Mouse (Mus musculus) kidney, adult 10 weeks (tissue): Measurements from ENCODE around the gene Cdc42ep3. TPM values are rescaled to one million over a fixed set of nuclear protein-coding genes. Genes with fewer than 3 reads are reported as not detected.

Experiments
- polyA plus RNA-seq: library from polyadenylated mRNA; stranded (reverse); fragments of 350-450 nt; fragmentation: Illumina TruSeq; extraction: RNeasy Lipid Tissue Mini Kit (QIAGEN cat#74804); gene quantifications from one replicate; pipeline ENCODE4 v1.2.3, GENCODE M21; 2014; ENCODE audit warnings: low read depth, low replicate concordance

The Cdc42ep3 gene
- 47.0 TPM for polyA plus RNA-seq

GRCm38 (mm10) chr17:79354444-79355270, at the start of gene Cdc42ep3:
Gene Cdc42ep3, minus strand, starts transcription at chr17:79355091.

